Mouse (Mus musculus) hindbrain, embryonic 12.5 days (tissue): ENCODE results near the gene Apbb1ip. TPM values are rescaled to one million over a fixed set of nuclear protein-coding genes. Genes with fewer than 3 reads are reported as not detected.

Source experiments
- ATAC-seq: fragments of 200-750 bp; cut with Nextera tagmentation; 2 replicates; pipeline ENCODE4 v1.8.0; 2017; ENCODE audit warnings: moderate TSS enrichment; ENCODE audit not compliant: low FRiP score
- H3K27ac ChIP-seq: fragments of 300-500 bp; sonication (generic); 2 replicates; pipeline ENCODE4 v1.5.1; 2016; ENCODE audit warnings: mild to moderate bottlenecking
- H3K27me3 ChIP-seq: fragments of 300-500 bp; sonication (generic); 2 replicates; pipeline ENCODE4 v1.6.1; 2016; ENCODE audit warnings: mild to moderate bottlenecking
- H3K36me3 ChIP-seq: fragments of 300-500 bp; sonication (generic); 2 replicates; pipeline ENCODE4 v1.6.1; 2016; ENCODE audit warnings: mild to moderate bottlenecking
- H3K4me1 ChIP-seq: fragments of 300-500 bp; sonication (generic); 2 replicates; pipeline ENCODE4 v1.6.1; 2016
- H3K4me2 ChIP-seq: fragments of 300-500 bp; sonication (generic); replicated peaks from 2 replicates; pipeline ENCODE4 v1.6.1; 2016; ENCODE audit warnings: mild to moderate bottlenecking
- H3K4me3 ChIP-seq: fragments of 300-500 bp; sonication (generic); 2 replicates; pipeline ENCODE4 v1.5.1; 2016; ENCODE audit warnings: mild to moderate bottlenecking
- H3K9ac ChIP-seq: fragments of 300-500 bp; sonication (generic); 2 replicates; pipeline ENCODE4 v1.6.1; 2016; ENCODE audit warnings: mild to moderate bottlenecking, moderate library complexity
- H3K9me3 ChIP-seq: fragments of 300-500 bp; sonication (generic); replicated peaks from 2 replicates; pipeline ENCODE4 v1.6.1; 2016; ENCODE audit warnings: mild to moderate bottlenecking
- WGBS: fragments of 180-500 bp; shearing (Covaris S2); methylation state at CpG from one replicate; pipeline ENCODE4 v1.1.7; 2016; 5-methylcytosine and 5-hydroxymethylcytosine counted together
- polyA plus RNA-seq: library from polyadenylated mRNA; unstranded; fragments of >200 nt; fragmentation: Nextera tagmentation; extraction: Ambion mirVana; gene quantifications from 2 replicates; pipeline ENCODE4 v1.2.1, GENCODE M21; 2016

Gene Apbb1ip
- polyA plus RNA-seq, 1 experiment from 2014 or later = 0.65 TPM

DNA sequence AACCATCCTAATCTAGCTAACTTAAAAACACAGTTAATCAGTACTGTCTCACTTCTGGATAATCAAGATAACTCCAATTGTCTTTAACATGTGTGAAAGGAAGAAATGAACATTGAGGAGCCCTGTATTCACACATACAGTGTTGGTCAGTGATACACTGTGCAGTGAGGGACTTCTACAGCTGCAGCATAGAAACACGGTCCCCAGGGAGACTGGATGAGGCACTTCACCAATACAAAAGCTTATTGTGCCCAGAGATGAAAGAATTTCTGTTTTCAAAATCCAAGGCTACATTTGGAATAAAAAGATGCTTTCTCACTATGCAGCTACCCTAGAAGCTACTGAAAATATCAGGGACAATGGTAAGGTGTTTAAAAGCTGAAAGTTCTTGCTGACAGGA lies 7.0 kb downstream of the Apbb1ip start:
- H3K9me3 ChIP-seq = no peaks in the 10 kb centered on the region
- no peak overlapping the region for H3K4me3 ChIP-seq
- H3K9ac ChIP-seq = no peak overlapping the region
- 55% methylated on average over 1 of the region's 1 CpGs for WGBS
- H3K27ac ChIP-seq = no peak overlapping the region
- no peaks in the 10 kb centered on the region for H3K27me3 ChIP-seq
- H3K36me3 ChIP-seq = no peaks in the 10 kb centered on the region
- H3K4me1 ChIP-seq = no peaks in the 10 kb centered on the region
- no peak for ATAC-seq
- no peak overlapping the region for H3K4me2 ChIP-seq

- Histone ChIP-seq H3K36me3 (no peaks in the 10 kb centered on the region), H3K9ac (no peak overlapping the region), H3K4me2 (no peak overlapping the region), H3K4me3 (no peak overlapping the region), H3K27me3 (no peaks in the 10 kb centered on the region), H3K27ac (no peak overlapping the region), H3K9me3 (no peaks in the 10 kb centered on the region), H3K4me1 (no peaks in the 10 kb centered on the region)
- no peak for ATAC-seq
- 73% methylated on average over 4 of the region's 4 CpGs for WGBS
Observed at GRCm38 (mm10) chr2:22781387-22782009, 7.6 kb downstream of the Apbb1ip start.

GRCm38 (mm10) chr2:22782057-22782456 lies 8.2 kb downstream of the Apbb1ip start:
- Histone ChIP-seq H3K4me1 (no peaks in the 10 kb centered on the region), H3K36me3 (no peaks in the 10 kb centered on the region), H3K4me3 (no peak overlapping the region), H3K9ac (no peak overlapping the region), H3K27me3 (no peaks in the 10 kb centered on the region), H3K27ac (no peak overlapping the region), H3K4me2 (no peak overlapping the region), H3K9me3 (no peaks in the 10 kb centered on the region)
- 86% methylated on average over 3 of the region's 3 CpGs for WGBS
- ATAC-seq = no peak

GRCm38 (mm10) chr2:22783137-22783638 lies 9.3 kb downstream of the Apbb1ip start:
- Histone ChIP-seq H3K4me3 (no peak overlapping the region), H3K9me3 (no peaks in the 10 kb centered on the region), H3K4me1 (no peaks in the 10 kb centered on the region), H3K27ac (no peak overlapping the region), H3K27me3 (no peaks in the 10 kb centered on the region), H3K36me3 (no peaks in the 10 kb centered on the region), H3K4me2 (no peak overlapping the region), H3K9ac (no peak overlapping the region)
- ATAC-seq = no peak
- 94% methylated on average over 2 of the region's 2 CpGs for WGBS

GRCm38 (mm10) chr2:22784186-22784585 lies 10.3 kb downstream of the Apbb1ip start:
- no peak overlapping the region for H3K9ac ChIP-seq
- WGBS = 78% methylated on average over 3 of the region's 3 CpGs
- no peaks in the 10 kb centered on the region for H3K36me3 ChIP-seq
- ATAC-seq = no peak
- H3K4me3 ChIP-seq = no peak overlapping the region
- no peak overlapping the region for H3K4me2 ChIP-seq
- no peaks in the 10 kb centered on the region for H3K27me3 ChIP-seq
- H3K27ac ChIP-seq = no peak overlapping the region
- no peaks in the 10 kb centered on the region for H3K9me3 ChIP-seq
- H3K4me1 ChIP-seq = no peaks in the 10 kb centered on the region

DNA sequence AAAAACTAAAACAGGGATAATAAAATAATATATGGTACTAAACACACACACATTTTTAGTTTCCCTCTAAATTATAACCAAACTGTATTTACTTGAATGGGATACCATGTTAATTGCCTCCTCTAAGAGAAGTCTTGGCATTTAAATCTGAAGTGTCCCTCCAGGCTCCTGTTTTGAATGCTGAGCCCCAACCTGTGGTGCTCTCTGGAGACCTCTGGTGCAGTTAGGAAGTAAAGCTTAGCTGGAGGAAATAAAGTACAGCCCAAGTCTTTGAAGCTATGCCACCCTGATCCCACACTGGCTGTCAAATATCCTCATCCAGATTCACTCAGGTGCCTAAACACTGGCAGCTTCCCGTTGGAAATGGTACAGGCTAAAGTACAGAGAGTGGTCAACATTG lies 10.9 kb downstream of the Apbb1ip start:
- ATAC-seq = no peak
- Histone ChIP-seq H3K27me3 (no peaks in the 10 kb centered on the region), H3K4me3 (no peak overlapping the region), H3K27ac (no peak overlapping the region), H3K4me1 (no peaks in the 10 kb centered on the region), H3K9me3 (no peaks in the 10 kb centered on the region), H3K4me2 (no peak overlapping the region), H3K36me3 (no peaks in the 10 kb centered on the region), H3K9ac (no peak overlapping the region)
- 64% methylated on average over 1 of the region's 1 CpGs for WGBS

DNA sequence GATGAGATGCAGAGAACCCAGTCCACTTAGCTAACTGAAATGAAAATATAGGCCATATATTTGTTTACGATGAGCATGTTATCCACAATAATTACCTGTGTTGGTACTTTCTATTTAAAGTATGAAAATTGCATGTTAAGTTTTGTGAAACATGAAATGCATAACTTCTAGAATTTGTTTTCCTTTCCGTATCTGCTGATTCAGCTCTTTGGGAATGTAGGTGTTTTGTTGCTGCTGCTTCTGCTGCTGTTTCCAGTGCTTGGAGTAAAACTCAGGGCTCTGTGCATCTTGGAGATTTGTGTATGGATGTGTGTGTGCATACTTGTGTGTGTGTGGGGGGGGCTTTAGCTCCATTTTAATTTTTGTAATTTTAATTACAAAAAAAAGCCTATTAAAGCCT lies 14.8 kb downstream of the Apbb1ip start:
- no peak for ATAC-seq
- no peaks in the 10 kb centered on the region for H3K27me3 ChIP-seq
- WGBS = 96% methylated on average over 2 of the region's 2 CpGs
- H3K36me3 ChIP-seq = no peaks in the 10 kb centered on the region
- H3K4me2 ChIP-seq = no peak overlapping the region
- H3K4me3 ChIP-seq = no peak overlapping the region
- H3K9ac ChIP-seq = no peak overlapping the region
- H3K4me1 ChIP-seq = no peaks in the 10 kb centered on the region
- no peak overlapping the region for H3K27ac ChIP-seq
- H3K9me3 ChIP-seq = no peaks in the 10 kb centered on the region

- H3K27ac ChIP-seq = no peak overlapping the region
- no peak overlapping the region for H3K9ac ChIP-seq
- no peak overlapping the region for H3K4me3 ChIP-seq
- H3K9me3 ChIP-seq = no peaks in the 10 kb centered on the region
- H3K36me3 ChIP-seq = no peaks in the 10 kb centered on the region
- no peaks in the 10 kb centered on the region for H3K4me1 ChIP-seq
- H3K4me2 ChIP-seq = no peak overlapping the region
- WGBS = 70% methylated on average over 1 of the region's 1 CpGs
- no peak for ATAC-seq
- no peaks in the 10 kb centered on the region for H3K27me3 ChIP-seq
Observed at GRCm38 (mm10) chr2:22789576-22789975, 15.7 kb downstream of the Apbb1ip start.

DNA sequence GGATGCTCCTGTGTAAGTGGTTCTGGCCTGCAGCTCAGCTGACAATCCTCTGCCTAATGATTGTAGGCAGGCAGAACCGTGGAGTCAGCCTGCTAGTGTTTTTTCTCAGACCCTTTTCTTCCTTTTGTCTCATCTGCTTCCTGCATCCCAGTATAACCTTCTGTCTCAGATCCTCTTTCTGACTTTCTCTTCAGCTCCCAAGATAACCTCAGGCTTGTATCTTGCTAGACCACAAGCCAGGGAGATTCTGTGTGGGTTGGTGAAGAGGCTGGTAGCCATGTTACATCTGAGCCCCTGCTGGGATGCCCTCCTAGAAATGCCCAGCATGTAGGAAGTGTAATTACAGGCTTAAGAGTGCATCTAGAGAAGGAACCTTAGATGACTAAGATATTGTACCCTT lies 16.5 kb downstream of the Apbb1ip start:
- WGBS = 41% methylated on average over 1 of the region's 1 CpGs
- H3K27ac ChIP-seq = no peak overlapping the region
- no peaks in the 10 kb centered on the region for H3K27me3 ChIP-seq
- ATAC-seq = no peak
- H3K36me3 ChIP-seq = no peaks in the 10 kb centered on the region
- no peak overlapping the region for H3K4me3 ChIP-seq
- H3K4me2 ChIP-seq = no peak overlapping the region
- peaks cover 4% of the 10 kb centered on the region for H3K9me3 ChIP-seq
- no peak overlapping the region for H3K9ac ChIP-seq
- no peaks in the 10 kb centered on the region for H3K4me1 ChIP-seq

- ATAC-seq = no peak
- no peaks in the 10 kb centered on the region for H3K36me3 ChIP-seq
- H3K4me2 ChIP-seq = no peak overlapping the region
- H3K9me3 ChIP-seq = peaks cover 4% of the 10 kb centered on the region
- H3K27ac ChIP-seq = no peak overlapping the region
- no peak overlapping the region for H3K9ac ChIP-seq
- H3K4me3 ChIP-seq = no peak overlapping the region
- no peaks in the 10 kb centered on the region for H3K27me3 ChIP-seq
- 80% methylated on average over 3 of the region's 3 CpGs for WGBS
- H3K4me1 ChIP-seq = no peaks in the 10 kb centered on the region
Observed at GRCm38 (mm10) chr2:22795087-22795486, 21.2 kb downstream of the Apbb1ip start.

GRCm38 (mm10) chr2:22796487-22796886 lies 22.6 kb downstream of the Apbb1ip start:
- H3K36me3 ChIP-seq = no peaks in the 10 kb centered on the region
- no peak overlapping the region for H3K27ac ChIP-seq
- no peaks in the 10 kb centered on the region for H3K27me3 ChIP-seq
- H3K4me3 ChIP-seq = no peak overlapping the region
- no peak overlapping the region for H3K4me2 ChIP-seq
- no peak overlapping the region for H3K9ac ChIP-seq
- no peak for ATAC-seq
- H3K9me3 ChIP-seq = peaks cover 4% of the 10 kb centered on the region
- H3K4me1 ChIP-seq = no peaks in the 10 kb centered on the region

- Histone ChIP-seq H3K36me3 (no peaks in the 10 kb centered on the region), H3K4me1 (no peaks in the 10 kb centered on the region), H3K27ac (no peak overlapping the region), H3K9ac (no peak overlapping the region), H3K27me3 (no peaks in the 10 kb centered on the region), H3K4me2 (no peak overlapping the region), H3K4me3 (no peak overlapping the region), H3K9me3 (peaks cover 4% of the 10 kb centered on the region)
- ATAC-seq = no peak
- 94% methylated on average over 2 of the region's 2 CpGs for WGBS
Observed at GRCm38 (mm10) chr2:22799430-22800041, 25.6 kb downstream of the Apbb1ip start.

- no peak overlapping the region for H3K4me2 ChIP-seq
- 83% methylated on average over 2 of the region's 2 CpGs for WGBS
- no peaks in the 10 kb centered on the region for H3K36me3 ChIP-seq
- no peak for ATAC-seq
- H3K9ac ChIP-seq = no peak overlapping the region
- H3K4me3 ChIP-seq = no peak overlapping the region
- no peaks in the 10 kb centered on the region for H3K9me3 ChIP-seq
- no peaks in the 10 kb centered on the region for H3K4me1 ChIP-seq
- no peak overlapping the region for H3K27ac ChIP-seq
- no peaks in the 10 kb centered on the region for H3K27me3 ChIP-seq
Observed at GRCm38 (mm10) chr2:22805589-22805988, 31.7 kb downstream of the Apbb1ip start.
